Mouse (Mus musculus) hindbrain, embryonic 14.5 days (tissue): ENCODE results near the gene Gramd1c. TPM values are rescaled to one million over a fixed set of nuclear protein-coding genes. Genes with fewer than 3 reads are reported as not detected.
A peak's percentile ranks its signal among the peaks of the same experiment; 100 is the strongest.

Source experiments
- ATAC-seq: fragments of 200-750 bp; cut with Nextera tagmentation; 2 replicates; pipeline ENCODE4 v1.8.0; 2017; ENCODE audit warnings: moderate number of reproducible peaks, mild to moderate bottlenecking, moderate TSS enrichment, moderate library complexity; ENCODE audit not compliant: low FRiP score
- DNase-seq: peaks from one replicate; pipeline ENCODE4 v3.0.0-alpha.2; 2015; ENCODE audit warnings: low spot score
- H3K27ac ChIP-seq: fragments of 300-500 bp; sonication (generic); 2 replicates; pipeline ENCODE4 v1.5.1; 2014; ENCODE audit warnings: mild to moderate bottlenecking, moderate library complexity
- H3K27me3 ChIP-seq: fragments of 300-500 bp; sonication (generic); 2 replicates; pipeline ENCODE4 v1.6.1; 2014; ENCODE audit warnings: mild to moderate bottlenecking, low read length, mixed read lengths; ENCODE audit not compliant: control insufficient read depth, insufficient read depth
- H3K36me3 ChIP-seq: fragments of 300-500 bp; sonication (generic); replicated peaks from 2 replicates; pipeline ENCODE4 v1.6.1; 2014; ENCODE audit not compliant: control insufficient read depth, insufficient read depth
- H3K4me1 ChIP-seq: fragments of 300-500 bp; sonication (generic); replicated peaks from 2 replicates; pipeline ENCODE4 v1.6.1; 2014; ENCODE audit warnings: antibody characterized with exemption, low read length, mixed read lengths; ENCODE audit not compliant: control insufficient read depth, insufficient read depth
- H3K4me2 ChIP-seq: fragments of 300-500 bp; sonication (generic); replicated peaks from 2 replicates; pipeline ENCODE4 v1.6.1; 2014; ENCODE audit warnings: mild to moderate bottlenecking, moderate library complexity
- H3K4me3 ChIP-seq: fragments of 300-500 bp; sonication (generic); replicated peaks from 2 replicates; pipeline ENCODE4 v1.5.1; 2014; ENCODE audit warnings: mild to moderate bottlenecking, low read length
- H3K9ac ChIP-seq: fragments of 300-500 bp; sonication (generic); 2 replicates; pipeline ENCODE4 v1.6.1; 2014
- H3K9me3 ChIP-seq: fragments of 300-500 bp; sonication (generic); 2 replicates; pipeline ENCODE4 v1.6.1; 2016; ENCODE audit warnings: low read length; ENCODE audit not compliant: control insufficient read depth
- WGBS: fragments of 180-500 bp; shearing (Covaris S2); extraction: QIAGEN DNeasy Blood & Tissue Kit; methylation state at CpG from one replicate; pipeline ENCODE4 v1.1.7; 2014; 5-methylcytosine and 5-hydroxymethylcytosine counted together
- polyA plus RNA-seq: library from polyadenylated mRNA; unstranded; fragments of >200 nt; fragmentation: Nextera tagmentation; extraction: Ambion mirVana; gene quantifications from 2 replicates; pipeline ENCODE4 v1.2.1, GENCODE M21; 2014

Gene Gramd1c
- polyA plus RNA-seq, 1 experiment from 2014 or later: 2.5 TPM

DNA sequence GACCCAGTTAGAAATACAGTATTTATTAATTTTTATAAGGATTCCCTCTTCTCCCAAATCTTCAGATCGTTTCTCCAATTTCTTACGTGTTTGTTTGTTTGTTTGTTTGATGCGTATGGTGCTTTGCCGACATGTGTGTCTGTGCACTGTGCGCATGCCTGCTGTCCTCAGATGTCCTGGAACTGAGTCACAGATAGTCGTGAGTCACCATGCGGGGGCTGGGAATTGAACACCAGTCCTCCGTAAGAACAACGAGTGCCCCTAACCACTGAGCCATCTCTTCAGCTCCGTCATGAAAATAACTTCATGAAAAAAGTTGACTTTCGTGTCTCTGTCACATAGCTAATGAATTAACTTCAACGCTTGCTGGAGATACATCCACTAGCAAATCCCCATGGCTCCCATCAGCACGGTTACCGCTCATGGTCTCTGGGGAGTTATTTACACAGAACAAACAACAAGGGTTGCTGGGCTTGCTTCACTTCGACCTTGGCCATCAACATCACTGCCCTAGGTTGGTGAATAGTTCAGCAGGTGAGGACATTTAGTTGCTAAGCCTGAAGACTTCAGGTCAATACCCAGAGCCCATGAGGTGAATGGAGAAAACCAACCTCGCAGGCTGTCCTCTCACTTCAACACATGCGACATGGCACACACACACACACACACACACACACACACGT is 2.4 kb downstream of the Gramd1c start:
- no peak overlapping the region for H3K4me2 ChIP-seq
- ATAC-seq: no peak

DNA sequence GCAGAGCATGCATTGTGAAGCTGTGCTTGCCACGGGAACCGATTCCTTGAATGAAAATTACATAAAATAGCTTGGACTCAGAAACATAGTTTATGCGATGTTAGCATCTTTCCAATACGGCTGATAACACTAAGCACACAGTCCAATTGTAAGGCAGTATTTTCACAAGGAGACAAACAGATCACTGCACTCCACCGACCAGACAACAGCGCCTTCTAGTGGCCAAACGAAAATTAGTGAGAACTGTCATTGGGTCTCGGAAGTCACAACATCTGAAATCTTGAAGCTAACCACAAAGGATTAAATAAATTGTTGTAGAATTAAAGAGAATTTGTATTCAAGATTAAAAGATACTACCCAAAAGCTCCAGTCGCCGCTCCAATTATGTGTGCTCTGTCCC is 4.4 kb downstream of the Gramd1c start:
- H3K4me2 ChIP-seq: no peak overlapping the region
- ATAC-seq (no peak), DNase-seq (peak; percentile 90)
- no peaks in the 10 kb centered on the region; the same call in 1 of the 2 replicates for H3K4me1 ChIP-seq
- H3K9me3 ChIP-seq: no peaks in the 10 kb centered on the region
- H3K4me3 ChIP-seq: no peak overlapping the region
- no peak overlapping the region for H3K27ac ChIP-seq
- no peak overlapping the region for H3K9ac ChIP-seq
- H3K36me3 ChIP-seq: no peaks in the 10 kb centered on the region
- 29% methylated on average over 10 of the region's 10 CpGs for WGBS
- no peaks in the 10 kb centered on the region for H3K27me3 ChIP-seq

More for the DNA sequence above, 2.4 kb downstream of the Gramd1c start:
- Histone ChIP-seq H3K9me3 (no peaks in the 10 kb centered on the region), H3K9ac (no peak overlapping the region), H3K4me3 (no peak overlapping the region), H3K27me3 (no peaks in the 10 kb centered on the region), H3K4me1 (no peaks in the 10 kb centered on the region; the same call in 1 of the 2 replicates), H3K36me3 (no peaks in the 10 kb centered on the region), H3K27ac (no peak overlapping the region)
- 93% methylated on average over 18 of the region's 18 CpGs for WGBS
- DNase-seq: no peak

DNA sequence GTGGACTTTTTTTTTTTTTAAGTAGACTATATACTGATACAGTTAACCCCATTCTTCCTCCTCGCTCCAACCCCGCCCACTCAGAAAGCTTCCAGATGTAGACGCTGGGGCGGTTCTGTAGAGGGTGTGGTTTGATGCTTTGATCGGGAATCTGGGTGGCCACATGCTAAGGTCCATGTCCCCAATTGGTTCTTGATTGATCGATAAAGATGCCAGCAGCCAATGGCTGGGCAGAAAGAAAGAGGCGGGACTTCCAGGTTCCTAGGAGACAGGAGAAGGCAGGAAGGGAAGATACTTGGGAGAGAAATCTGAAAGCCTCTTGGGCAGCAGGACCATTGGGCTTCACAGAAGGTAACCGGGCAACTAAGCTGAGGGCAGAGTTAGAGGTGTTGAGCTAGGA is 7.4 kb downstream of the Gramd1c start:
- DNase-seq (no peak), ATAC-seq (no peak)
- H3K4me1 ChIP-seq: no peaks in the 10 kb centered on the region
- no peaks in the 10 kb centered on the region for H3K27me3 ChIP-seq
- H3K4me3 ChIP-seq: no peak overlapping the region
- no peak overlapping the region for H3K9ac ChIP-seq
- WGBS: 63% methylated on average over 8 of the region's 8 CpGs
- no peak overlapping the region for H3K27ac ChIP-seq
- H3K36me3 ChIP-seq: no peaks in the 10 kb centered on the region
- H3K9me3 ChIP-seq: no peaks in the 10 kb centered on the region
- no peak overlapping the region for H3K4me2 ChIP-seq

DNA sequence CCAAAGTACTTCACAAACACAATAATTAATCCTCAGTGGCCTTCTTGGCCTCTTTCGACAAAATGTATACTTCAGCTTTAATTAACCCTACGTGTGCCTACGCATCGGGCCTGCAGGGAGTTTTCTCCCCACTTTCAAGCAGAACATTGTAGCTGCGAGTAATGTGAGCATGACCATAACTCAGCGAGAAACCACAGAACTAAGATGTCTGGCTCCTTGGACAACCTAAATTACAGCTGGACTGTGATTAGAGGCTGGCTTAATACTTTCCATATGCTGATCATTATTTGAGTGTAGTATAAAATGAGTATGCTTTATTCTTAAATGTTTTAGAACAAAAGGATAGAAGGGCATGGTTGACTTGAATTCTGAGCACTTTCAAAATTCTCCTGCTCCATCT is 9.9 kb downstream of the Gramd1c start:
- Histone ChIP-seq H3K27ac (no peak overlapping the region), H3K9me3 (no peaks in the 10 kb centered on the region), H3K4me1 (no peaks in the 10 kb centered on the region), H3K4me2 (no peak overlapping the region), H3K4me3 (no peak overlapping the region), H3K36me3 (no peaks in the 10 kb centered on the region), H3K9ac (no peak overlapping the region), H3K27me3 (no peaks in the 10 kb centered on the region)
- WGBS: 81% methylated on average over 6 of the region's 6 CpGs
- no peak for ATAC-seq
- no peak for DNase-seq

DNA sequence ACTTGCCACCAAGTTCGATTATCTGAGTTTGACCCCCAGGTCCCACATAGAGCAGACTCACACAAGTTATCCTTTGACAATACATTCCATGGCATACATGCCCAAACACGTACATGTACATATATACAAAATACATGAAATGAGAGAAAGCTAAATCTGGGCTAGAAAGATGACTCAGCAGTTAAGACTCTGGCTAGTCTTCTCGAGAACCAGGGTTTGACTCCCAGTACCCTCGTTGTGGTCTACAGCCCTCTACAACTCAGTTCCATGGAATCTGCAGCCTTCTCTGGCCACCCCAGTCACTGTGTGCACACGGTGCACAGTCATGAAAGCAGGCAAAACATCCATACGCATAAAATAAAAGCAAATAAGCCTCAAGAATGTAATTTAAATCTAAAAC is 10.8 kb downstream of the Gramd1c start:
- whole genome bisulfite sequencing: 88% methylated on average over 6 of the region's 6 CpGs

DNA sequence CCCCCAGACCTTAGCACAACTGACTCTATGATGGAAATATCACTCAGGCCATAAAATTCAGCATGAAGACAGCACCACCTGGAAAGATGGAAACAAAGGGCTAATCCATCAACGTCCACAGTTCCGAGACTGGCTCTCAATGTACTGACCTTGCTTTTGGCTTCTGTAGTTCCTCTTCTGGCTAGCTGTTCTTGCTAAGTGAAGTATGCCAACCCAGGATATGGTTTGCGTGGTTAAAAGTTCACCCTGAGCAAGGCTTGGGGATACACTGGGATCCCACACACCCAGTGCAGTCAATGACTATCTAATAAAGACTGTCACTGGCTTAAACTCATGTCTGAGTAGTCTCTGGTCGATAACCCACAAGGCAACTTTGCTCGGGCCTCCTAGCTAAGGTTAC is 13.0 kb downstream of the Gramd1c start:
- Histone ChIP-seq H3K27ac (no peak overlapping the region), H3K4me3 (no peak overlapping the region), H3K36me3 (no peaks in the 10 kb centered on the region), H3K27me3 (no peaks in the 10 kb centered on the region), H3K4me2 (no peak overlapping the region), H3K4me1 (no peaks in the 10 kb centered on the region), H3K9ac (no peak overlapping the region), H3K9me3 (no peaks in the 10 kb centered on the region)
- 80% methylated on average over 5 of the region's 5 CpGs for WGBS
- no peak for ATAC-seq
- DNase-seq: no peak

More for the DNA sequence above, 10.8 kb downstream of the Gramd1c start:
- Histone ChIP-seq H3K36me3 (no peaks in the 10 kb centered on the region), H3K9ac (no peak overlapping the region), H3K27ac (no peak overlapping the region), H3K9me3 (no peaks in the 10 kb centered on the region), H3K4me1 (no peaks in the 10 kb centered on the region), H3K4me2 (no peak overlapping the region), H3K27me3 (no peaks in the 10 kb centered on the region), H3K4me3 (no peak overlapping the region)
- ATAC-seq: no peak
- no peak for DNase-seq

DNA sequence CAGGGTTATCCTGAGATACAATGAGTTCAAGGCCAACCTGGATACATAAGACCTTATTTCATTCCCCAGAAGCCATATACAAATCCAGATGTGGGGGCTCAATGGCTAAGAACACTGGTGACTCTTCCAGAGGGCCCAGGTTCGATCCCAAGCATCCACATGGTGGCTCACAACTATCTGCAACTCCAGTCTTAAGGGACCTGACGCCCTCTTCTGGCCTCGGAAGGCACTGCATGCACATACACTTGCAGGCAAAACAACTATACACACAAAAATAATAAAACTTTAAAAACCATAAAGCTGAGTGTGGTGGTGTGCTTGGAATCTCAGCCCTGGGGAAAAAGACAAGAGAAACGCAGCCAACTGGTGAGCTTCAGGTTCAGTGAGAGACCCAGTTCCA is 24.0 kb downstream of the Gramd1c start:
- Histone ChIP-seq H3K4me2 (no peak overlapping the region), H3K36me3 (no peaks in the 10 kb centered on the region), H3K4me3 (no peak overlapping the region), H3K27me3 (no peaks in the 10 kb centered on the region), H3K9me3 (no peaks in the 10 kb centered on the region), H3K9ac (no peak overlapping the region), H3K4me1 (no peaks in the 10 kb centered on the region), H3K27ac (no peak overlapping the region)
- 79% methylated on average over 4 of the region's 4 CpGs for WGBS
- ATAC-seq (no peak), DNase-seq (no peak)

DNA sequence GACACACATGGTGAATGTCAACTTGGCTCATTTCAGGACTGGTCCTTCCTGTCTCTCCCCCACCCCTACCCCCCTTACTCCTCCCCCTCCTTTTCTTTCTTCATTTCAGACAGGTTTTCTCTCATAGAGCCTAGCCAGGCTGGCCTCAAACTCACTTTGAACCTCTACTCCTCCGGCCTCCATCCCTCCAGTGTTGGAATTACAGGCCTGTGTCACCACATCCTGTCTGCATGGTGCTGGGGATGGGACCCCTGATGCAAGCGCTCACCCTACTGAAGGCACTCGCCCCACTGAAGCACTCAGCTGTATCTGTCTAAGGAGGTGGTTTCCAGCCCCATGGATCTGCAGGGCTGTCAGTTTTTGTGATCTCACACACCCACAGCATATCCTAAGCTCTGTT is 27.9 kb downstream of the Gramd1c start:
- no peaks in the 10 kb centered on the region for H3K9me3 ChIP-seq
- 92% methylated on average over 3 of the region's 3 CpGs for WGBS

DNA sequence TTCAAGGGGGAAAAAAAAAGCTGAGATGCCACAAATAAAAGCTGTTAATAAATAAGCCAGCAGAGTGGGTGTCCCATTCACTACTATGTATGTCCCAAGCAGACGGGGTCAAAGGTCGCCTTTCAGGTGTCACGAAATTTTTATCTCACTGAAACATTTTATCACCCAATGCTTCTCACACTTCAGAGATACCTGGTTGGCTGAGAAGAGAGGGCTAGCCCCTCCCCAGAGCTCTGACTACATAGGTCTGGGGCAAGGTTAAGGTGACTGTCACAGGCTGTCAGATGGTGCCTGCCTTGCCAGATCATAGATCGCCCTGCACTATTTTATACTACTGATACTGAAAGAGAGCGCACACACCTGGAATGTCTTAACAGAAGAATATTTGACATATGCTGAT is 29.8 kb downstream of the Gramd1c start:
- Histone ChIP-seq H3K4me1 (no peaks in the 10 kb centered on the region), H3K4me2 (no peak overlapping the region), H3K9me3 (no peaks in the 10 kb centered on the region), H3K36me3 (no peaks in the 10 kb centered on the region), H3K9ac (no peak overlapping the region), H3K27ac (no peak overlapping the region), H3K27me3 (no peaks in the 10 kb centered on the region), H3K4me3 (no peak overlapping the region)
- 87% methylated on average over 5 of the region's 5 CpGs for WGBS
- DNase-seq (no peak), ATAC-seq (no peak)

More for the DNA sequence above, 27.9 kb downstream of the Gramd1c start:
- Histone ChIP-seq H3K27ac (no peak overlapping the region), H3K4me1 (no peaks in the 10 kb centered on the region), H3K9ac (no peak overlapping the region), H3K4me2 (no peak overlapping the region), H3K27me3 (no peaks in the 10 kb centered on the region), H3K36me3 (no peaks in the 10 kb centered on the region), H3K4me3 (no peak overlapping the region)
- DNase-seq (no peak), ATAC-seq (no peak)

DNA sequence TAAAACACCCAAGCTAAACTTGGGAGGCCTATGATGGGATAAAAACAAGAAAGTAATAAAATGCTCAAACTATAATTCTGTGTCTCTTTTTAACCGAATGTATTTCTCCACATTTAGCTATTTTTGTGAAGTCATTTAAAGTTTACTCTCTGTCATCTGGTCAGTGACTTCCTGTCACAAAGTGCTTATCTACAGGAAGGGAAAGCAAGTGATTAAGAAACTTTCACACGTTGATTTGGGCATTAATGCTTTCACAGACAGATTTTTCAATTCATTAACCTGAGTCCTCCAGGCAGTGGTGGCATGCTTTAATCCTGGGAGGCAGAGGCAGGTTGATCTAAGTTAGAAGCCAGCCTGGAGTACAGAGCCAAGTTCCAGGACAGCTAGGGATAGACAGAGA is 33.9 kb downstream of the Gramd1c start:
- WGBS: 67% methylated on average over 2 of the region's 2 CpGs
- Histone ChIP-seq H3K4me2 (no peak overlapping the region), H3K9me3 (no peaks in the 10 kb centered on the region), H3K36me3 (no peaks in the 10 kb centered on the region), H3K27me3 (no peaks in the 10 kb centered on the region), H3K9ac (no peak overlapping the region), H3K4me3 (no peak overlapping the region), H3K27ac (no peak overlapping the region), H3K4me1 (no peaks in the 10 kb centered on the region)
- ATAC-seq: no peak
- no peak for DNase-seq
